Mouse (Mus musculus): ENCODE data around the gene Myadm.

GRCm38 (mm10) chr7:3323826-3324225 lies 34.9 kb downstream of the Myadm start:
- TF ChIP-seq CTCF (IDR thresholded peaks at IDR 0.05; ENCODE audit: low read depth, low read length): no peak
- TF ChIP-seq POLR2A (IDR thresholded peaks at IDR 0.05; ENCODE audit: borderline replicate concordance, low read depth, low read length): no peak
